Mouse (Mus musculus) ovary, adult 10 weeks (tissue): ENCODE measurements around the gene Rras. TPM values are rescaled to one million over a fixed set of nuclear protein-coding genes. Genes with fewer than 3 reads are reported as not detected.

ENCODE experiments used
- polyA plus RNA-seq: library from polyadenylated mRNA; stranded (reverse); fragments of 350-450 nt; fragmentation: Illumina TruSeq; extraction: RNeasy Lipid Tissue Mini Kit (QIAGEN cat#74804); gene quantifications from one replicate; pipeline ENCODE4 v1.2.3, GENCODE M21; 2014

Rras gene
- polyA plus RNA-seq = 4.0 TPM

DNA sequence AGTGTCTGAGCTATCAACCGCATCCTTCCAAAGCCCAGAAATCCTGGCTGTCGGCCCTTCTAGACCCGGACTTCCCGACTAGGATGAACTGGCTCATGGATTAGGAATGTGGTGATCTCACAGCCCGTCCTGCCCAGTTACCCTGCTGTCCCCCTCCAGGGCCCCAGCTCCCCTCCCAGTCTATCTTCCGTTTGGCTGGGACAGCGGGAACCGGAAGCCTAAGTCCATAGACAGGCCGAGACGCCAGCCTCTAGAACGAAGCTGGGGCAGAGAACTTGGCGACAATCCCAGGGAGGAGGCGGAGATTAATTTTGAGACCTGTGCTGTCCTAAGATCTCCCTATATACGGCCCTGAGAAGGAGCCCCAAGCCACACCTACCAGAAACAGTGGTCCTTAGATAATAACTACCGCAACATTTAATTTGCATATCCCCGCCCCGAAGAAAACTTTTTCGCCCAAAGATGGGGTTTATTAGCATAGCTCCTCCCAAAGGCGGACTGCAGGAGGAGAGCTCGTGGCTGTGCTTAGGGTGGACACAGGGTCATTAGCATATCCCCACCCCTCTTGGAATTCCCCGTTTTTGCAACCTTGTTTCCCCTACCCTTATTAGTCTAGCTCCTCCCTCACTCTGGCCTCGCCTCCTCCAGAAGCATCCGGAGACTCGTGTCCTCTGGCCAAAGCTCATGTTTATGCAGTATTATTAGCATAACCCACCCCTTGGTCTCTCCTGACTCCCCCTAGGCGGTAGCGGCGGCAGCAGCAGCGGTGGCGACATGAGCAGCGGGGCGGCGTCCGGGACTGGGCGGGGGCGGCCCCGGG is at the start of gene Rras:
TSS of gene Rras (plus strand) at position 720 of the 820 bp plus-strand sequence.

DNA sequence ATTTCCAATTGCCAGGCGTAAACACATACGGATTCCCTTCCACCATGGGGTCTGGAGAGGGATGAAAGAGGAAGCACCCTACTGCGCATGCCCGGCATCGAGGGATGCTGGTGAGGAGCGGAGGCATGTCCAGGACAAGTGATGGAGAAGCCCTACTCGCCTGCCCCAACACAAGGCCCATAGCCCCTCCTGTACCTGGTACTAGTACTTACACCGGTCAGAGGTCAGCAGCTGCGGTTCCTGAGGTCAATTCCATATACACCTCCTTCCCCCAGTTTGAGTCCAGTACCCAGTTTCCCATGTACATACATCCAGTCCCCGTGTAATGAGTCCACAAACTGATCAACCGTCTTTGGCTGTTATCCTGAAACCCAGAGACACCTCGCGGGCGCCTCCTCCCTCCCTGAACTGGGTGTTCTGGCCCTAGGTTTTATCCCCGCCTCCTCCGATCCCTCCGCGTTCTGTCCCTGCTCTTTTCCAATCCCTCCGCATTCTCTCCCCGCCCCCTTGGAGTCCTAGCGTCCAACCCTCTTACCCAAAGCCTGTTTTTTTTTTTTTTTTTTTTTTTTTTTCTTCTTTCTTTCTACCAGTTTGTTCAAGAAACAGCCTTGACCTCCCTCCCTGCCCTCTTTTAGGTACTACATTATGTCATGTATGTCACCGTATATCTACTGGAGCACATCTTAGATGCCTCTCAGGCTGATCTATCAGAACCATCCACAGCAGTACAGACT is 43.2 kb upstream of the Rras start, which contains the start of gene Cpt1c:
TSS of gene Cpt1c (minus strand) at position 469 of the 734 bp plus-strand sequence.

DNA sequence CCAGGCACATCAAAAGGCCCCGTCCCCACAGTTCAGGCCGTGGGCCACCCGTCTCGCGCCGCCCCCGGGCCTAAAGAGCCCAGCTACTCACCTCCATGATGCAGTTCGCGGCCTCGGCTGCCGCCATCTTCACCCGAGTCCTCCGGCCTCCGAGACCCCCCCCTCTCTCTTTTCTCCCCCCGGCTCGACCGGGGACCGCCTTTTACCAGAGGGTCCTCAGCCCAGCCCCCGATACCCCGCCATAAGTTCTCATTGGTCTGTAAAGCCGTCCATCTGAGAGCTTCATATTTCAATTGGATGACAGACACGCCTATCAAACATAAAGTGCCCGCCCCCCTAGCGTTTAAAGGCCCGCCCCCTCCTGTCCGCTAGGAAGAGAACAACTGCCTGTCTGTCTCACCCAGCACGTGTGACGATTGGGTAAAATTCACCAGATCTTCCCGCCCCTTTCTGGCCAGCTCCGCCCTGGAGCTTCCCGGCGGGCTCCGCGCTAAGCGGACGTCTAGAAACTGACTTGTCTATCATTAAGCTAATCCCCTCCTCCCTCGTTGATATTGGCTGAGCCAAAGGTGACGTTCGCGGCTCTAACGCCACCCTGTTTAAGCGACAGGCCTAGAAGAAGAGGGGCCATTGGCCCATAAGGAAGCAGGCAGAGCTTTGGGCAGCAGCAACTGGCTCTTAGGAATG is 31.4 kb upstream of the Rras start, which contains the start of gene Prmt1:
TSS of gene Prmt1 (minus strand) at position 377 of the 687 bp plus-strand sequence.

DNA sequence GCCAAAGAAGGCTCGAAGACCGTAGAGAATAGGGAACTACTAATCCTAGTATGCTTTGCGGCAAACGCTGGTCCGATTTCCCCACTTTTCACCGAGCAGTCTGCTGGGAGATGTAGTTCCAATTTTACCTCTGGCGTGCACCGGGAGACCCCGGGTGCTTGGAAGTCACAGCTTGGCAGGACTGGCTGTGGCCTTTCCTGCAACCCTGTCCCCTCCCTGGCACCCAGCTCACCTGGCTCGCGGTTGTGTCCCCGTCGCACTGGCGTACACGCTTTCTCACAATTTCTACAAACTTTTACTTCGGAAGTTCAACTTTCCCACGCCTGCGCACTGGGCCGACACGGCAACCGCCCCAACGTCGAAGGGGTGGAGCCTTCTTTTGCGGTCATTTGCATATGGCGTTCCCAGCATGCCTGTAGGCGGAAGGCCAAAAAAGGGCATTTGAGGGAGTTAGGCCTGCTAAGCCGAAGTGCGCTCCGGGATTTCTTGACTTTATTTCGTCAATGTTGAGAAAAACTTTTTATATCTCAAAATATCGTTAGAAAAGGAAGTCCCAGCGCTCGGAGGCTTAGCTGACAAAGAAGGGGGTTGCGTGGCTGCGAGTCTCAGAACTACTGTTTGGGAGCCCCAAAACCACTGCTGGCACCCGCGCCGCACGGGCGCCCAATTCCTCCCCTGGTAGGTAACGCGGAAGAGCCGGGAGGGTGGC is 20.4 kb upstream of the Rras start, which contains the start of gene Irf3:
TSS of gene Irf3 (plus strand) at position 418 of the 709 bp plus-strand sequence.

DNA sequence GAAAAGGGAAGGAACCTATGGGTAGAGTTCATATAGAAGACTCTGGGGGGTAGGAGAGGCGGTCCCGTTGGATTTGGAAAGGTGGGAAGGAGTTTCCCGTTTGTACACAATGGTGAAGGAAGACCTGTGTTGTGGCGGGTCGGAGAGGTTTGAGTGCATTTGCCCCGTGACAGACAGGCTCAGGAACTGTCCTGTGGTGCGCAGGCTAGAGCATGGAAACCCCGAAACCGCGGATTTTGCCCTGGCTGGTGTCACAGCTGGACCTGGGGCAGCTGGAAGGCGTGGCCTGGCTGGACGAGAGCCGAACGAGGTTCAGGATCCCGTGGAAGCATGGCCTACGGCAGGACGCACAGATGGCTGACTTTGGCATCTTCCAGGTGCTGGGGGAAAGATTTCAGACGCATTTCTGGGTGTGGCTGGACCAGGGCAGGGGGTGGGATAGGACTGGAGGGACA is 19.2 kb upstream of the Rras start, which contains the start of gene Bcl2l12:
TSS of gene Bcl2l12 (minus strand) at position 212 of the 455 bp plus-strand sequence.

DNA sequence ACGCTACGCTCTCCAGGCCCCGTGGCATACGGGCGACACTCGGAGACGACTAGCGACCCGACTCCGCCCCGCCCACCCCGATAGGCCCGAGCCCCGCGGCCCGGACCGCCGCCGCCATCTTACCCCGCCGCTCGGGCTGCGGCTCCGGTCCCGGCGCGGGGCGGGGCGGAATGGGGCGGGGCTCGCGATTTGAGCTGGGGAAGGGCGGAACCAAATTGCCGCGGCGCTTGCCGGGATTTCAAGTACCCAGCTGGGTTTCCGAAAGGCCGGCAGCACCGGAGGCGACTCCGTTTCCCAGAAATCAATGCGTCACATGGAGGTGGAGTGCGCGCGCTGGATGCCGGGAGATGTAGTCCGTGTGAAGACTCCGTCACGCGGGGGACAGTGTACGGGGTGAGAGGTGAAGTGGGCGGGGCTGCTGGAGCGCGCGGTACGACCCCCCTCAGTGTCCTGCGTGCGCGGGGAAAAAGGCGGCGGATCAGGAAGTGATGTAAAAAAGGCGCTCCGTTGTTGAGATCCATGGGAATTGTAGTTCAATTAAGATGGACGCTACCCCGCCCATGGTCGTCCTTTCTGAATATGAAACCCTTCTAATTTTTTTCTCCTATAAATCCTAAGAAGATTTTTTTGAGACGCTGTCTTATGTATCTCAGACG is 1.7 kb upstream of the Rras start, which contains the start of gene Scaf1:
TSS of gene Scaf1 (minus strand) at position 407 of the 656 bp plus-strand sequence.

DNA sequence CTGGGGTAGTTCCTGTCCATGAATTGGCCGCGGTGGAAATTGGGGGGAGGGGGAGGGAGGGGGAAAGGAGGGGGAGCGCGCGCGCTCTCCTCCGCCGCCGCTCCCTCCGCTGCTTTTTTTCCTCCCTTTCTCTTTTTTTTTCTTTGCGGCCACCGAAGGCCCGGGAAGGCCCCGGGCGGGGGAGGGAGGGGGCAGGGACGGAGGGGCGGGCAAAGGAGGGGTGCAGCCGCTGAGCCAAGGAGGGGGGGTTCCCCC is 35.0 kb downstream of the Rras start, which contains the start of gene Prr12:
TSS of gene Prr12 (minus strand) at position 20 of the 255 bp plus-strand sequence.

DNA sequence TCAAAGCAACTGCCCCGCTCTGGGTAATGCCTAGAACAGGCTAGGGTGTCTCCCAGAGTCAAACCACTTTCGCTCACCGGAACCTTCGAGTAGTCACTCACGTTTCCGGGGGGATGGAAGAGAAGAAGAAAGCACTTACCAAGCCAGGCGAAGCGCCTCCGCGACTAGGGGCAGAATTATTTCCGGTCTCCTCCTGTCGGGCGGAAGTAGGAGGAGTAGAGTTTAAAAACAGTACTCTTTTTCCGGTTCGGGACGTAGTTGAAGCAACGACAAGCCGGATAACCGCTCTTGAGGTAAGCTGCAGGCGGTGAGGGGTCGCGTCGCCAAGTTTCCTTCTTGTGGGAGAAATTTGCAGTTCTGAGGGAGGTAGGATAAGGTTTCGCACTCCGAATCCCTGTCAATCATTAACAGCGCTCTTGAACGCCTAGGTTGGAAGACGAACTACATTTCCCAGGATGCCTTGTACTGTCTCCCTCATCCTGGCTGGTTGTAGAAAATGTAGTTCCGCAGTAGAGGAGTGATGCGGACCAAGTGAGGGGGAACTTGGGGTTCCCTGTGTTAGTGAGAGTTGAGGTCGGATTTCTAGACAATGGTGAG is 44.6 kb downstream of the Rras start, which contains the start of the genes Nosip and Prrg2:
TSS of gene Nosip (plus strand) at position 191 of the 597 bp plus-strand sequence.
TSS of gene Prrg2 (minus strand) at position 439 of the 597 bp plus-strand sequence.

Other genes with a start within 250 kb of the Rras start
- gene Nup62, start 201.9 kb upstream of the Rras start, polyA plus RNA-seq = 5.9 TPM
- not detected for gene Il4i1, start 201.6 kb upstream of the Rras start, polyA plus RNA-seq
- 5.8 TPM for gene Atf5, start 201.3 kb upstream of the Rras start, polyA plus RNA-seq
- 1.7 TPM for gene Akt1s1, start 169.0 kb upstream of the Rras start, polyA plus RNA-seq
- gene Tbc1d17, start 168.9 kb upstream of the Rras start, polyA plus RNA-seq = 0.71 TPM
- not detected for gene Pnkp, start 160.8 kb upstream of the Rras start, polyA plus RNA-seq
- gene Ptov1, start 148.2 kb upstream of the Rras start, polyA plus RNA-seq = not detected
- gene Med25, start 125.2 kb upstream of the Rras start, polyA plus RNA-seq = 2.5 TPM
- gene Fuz, start 121.9 kb upstream of the Rras start, polyA plus RNA-seq = 3.2 TPM
- gene Ap2a1, start 88.5 kb upstream of the Rras start, polyA plus RNA-seq = 20.6 TPM
- not detected for gene Tsks, start 74.8 kb upstream of the Rras start, polyA plus RNA-seq
- 0.88 TPM for gene Cpt1c, start 43.1 kb upstream of the Rras start, polyA plus RNA-seq
- 8.2 TPM for gene Prmt1, start 31.4 kb upstream of the Rras start, polyA plus RNA-seq
- 8.4 TPM for gene Irf3, start 20.3 kb upstream of the Rras start, polyA plus RNA-seq
- gene Bcl2l12, start 19.2 kb upstream of the Rras start, polyA plus RNA-seq = 2.0 TPM
- 2.2 TPM for gene Scaf1, start 1.6 kb upstream of the Rras start, polyA plus RNA-seq
- gene Prr12, start 34.9 kb downstream of the Rras start, polyA plus RNA-seq = 0.40 TPM
- 9.1 TPM for gene Nosip, start 44.5 kb downstream of the Rras start, polyA plus RNA-seq
- gene Prrg2, start 44.7 kb downstream of the Rras start, polyA plus RNA-seq = 4.7 TPM
- 0.31 TPM for gene Rcn3, start 74.3 kb downstream of the Rras start, polyA plus RNA-seq
- gene Fcgrt, start 85.9 kb downstream of the Rras start, polyA plus RNA-seq = 14.4 TPM
- 474 TPM for gene Rps11, start 106.5 kb downstream of the Rras start, polyA plus RNA-seq
- 557 TPM for gene Rpl13a, start 110.8 kb downstream of the Rras start, polyA plus RNA-seq
- gene Gm45713, start 118.3 kb downstream of the Rras start, polyA plus RNA-seq = not detected
- gene Flt3l, start 118.5 kb downstream of the Rras start, polyA plus RNA-seq = 3.9 TPM
- gene Pih1d1, start 136.3 kb downstream of the Rras start, polyA plus RNA-seq = 2.1 TPM
- gene Aldh16a1, start 136.6 kb downstream of the Rras start, polyA plus RNA-seq = 0.88 TPM
- not detected for gene Slc17a7, start 146.0 kb downstream of the Rras start, polyA plus RNA-seq
- gene Gfy, start 161.6 kb downstream of the Rras start, polyA plus RNA-seq = not detected
- gene Pth2, start 163.0 kb downstream of the Rras start, polyA plus RNA-seq = not detected
- gene Ccdc155, start 186.9 kb downstream of the Rras start, polyA plus RNA-seq = not detected
- not detected for gene Dkkl1, start 194.2 kb downstream of the Rras start, polyA plus RNA-seq
- 10.9 TPM for gene Tead2, start 197.8 kb downstream of the Rras start, polyA plus RNA-seq
- not detected for gene Cd37, start 221.2 kb downstream of the Rras start, polyA plus RNA-seq
- gene Slc6a16, start 223.1 kb downstream of the Rras start, polyA plus RNA-seq = not detected